Mouse (Mus musculus) intestine, postnatal 0 days (tissue): ENCODE measurements around the gene Lpar5. TPM values are rescaled to one million over a fixed set of nuclear protein-coding genes. Genes with fewer than 3 reads are reported as not detected.
A peak's percentile ranks its signal among the peaks of the same experiment; 100 is the strongest.

Experiments used
- ATAC-seq: fragments of 200-750 bp; cut with Nextera tagmentation; 2 replicates; pipeline ENCODE4 v1.8.0; 2017; ENCODE audit warnings: mild to moderate bottlenecking, moderate TSS enrichment, moderate library complexity
- H3K27ac ChIP-seq: fragments of 300-500 bp; sonication (generic); 2 replicates; pipeline ENCODE4 v1.5.1; 2014; ENCODE audit warnings: mild to moderate bottlenecking, low read depth, low read length, moderate library complexity
- H3K27me3 ChIP-seq: fragments of 300-500 bp; sonication (generic); replicated peaks from 2 replicates; pipeline ENCODE4 v1.6.1; 2014; ENCODE audit warnings: low read length, mixed read lengths; ENCODE audit not compliant: control insufficient read depth, insufficient read depth
- H3K36me3 ChIP-seq: fragments of 300-500 bp; sonication (generic); 2 replicates; pipeline ENCODE4 v1.6.1; 2014; ENCODE audit warnings: mild to moderate bottlenecking, moderate library complexity; ENCODE audit not compliant: control insufficient read depth, insufficient read depth
- H3K4me1 ChIP-seq: fragments of 300-500 bp; sonication (generic); replicated peaks from 2 replicates; pipeline ENCODE4 v1.6.1; 2014; ENCODE audit warnings: antibody characterized with exemption, low read length, mixed read lengths; ENCODE audit not compliant: control insufficient read depth, insufficient read depth
- H3K4me2 ChIP-seq: fragments of 300-500 bp; sonication (generic); replicated peaks from 2 replicates; pipeline ENCODE4 v1.6.1; 2014; ENCODE audit warnings: low read depth, mild to moderate bottlenecking, moderate library complexity
- H3K4me3 ChIP-seq: fragments of 300-500 bp; sonication (generic); 2 replicates; pipeline ENCODE4 v1.5.1; 2014; ENCODE audit warnings: low read depth, low read length
- H3K9ac ChIP-seq: fragments of 300-500 bp; sonication (generic); 2 replicates; pipeline ENCODE4 v1.6.1; 2014; ENCODE audit warnings: mild to moderate bottlenecking, low read depth, low read length
- H3K9me3 ChIP-seq: fragments of 300-500 bp; sonication (generic); 2 replicates; pipeline ENCODE4 v1.6.1; 2016; ENCODE audit warnings: mixed run types; ENCODE audit not compliant: control insufficient read depth
- CTCF ChIP-seq: sonication (generic); IDR thresholded peaks from 2 replicates; pipeline ENCODE4 v1.5.1; 2016; ENCODE audit warnings: low read depth, mild to moderate bottlenecking, control low read depth, antibody characterized with exemption, moderate library complexity
- WGBS: fragments of 180-500 bp; shearing (Covaris S2); extraction: QIAGEN DNeasy Blood & Tissue Kit; methylation state at CpG from one replicate; pipeline ENCODE4 v1.1.7; 2014; 5-methylcytosine and 5-hydroxymethylcytosine counted together
- polyA plus RNA-seq: library from polyadenylated mRNA; unstranded; fragments of >200 nt; fragmentation: Nextera tagmentation; extraction: Ambion mirVana; gene quantifications from 2 replicates; pipeline ENCODE4 v1.2.1, GENCODE M21; 2015

Lpar5 gene
- polyA plus RNA-seq, 1 experiment from 2014 or later = 9.9 TPM

- Histone ChIP-seq H3K4me1 (peaks cover 12% of the 10 kb centered on the region; the same call in 1 of the 2 replicates), H3K9ac (peak within 1 kb of the TSS; percentile 91), H3K36me3 (peaks cover 13% of the 10 kb centered on the region), H3K27me3 (no peaks in the 10 kb centered on the region), H3K4me2 (peak within 1 kb of the TSS; percentile 70), H3K9me3 (no peaks in the 10 kb centered on the region), H3K4me3 (peak within 1 kb of the TSS; percentile 79), H3K27ac (peak within 1 kb of the TSS; percentile 91)
- peak; percentile 68 for ATAC-seq
- TF ChIP-seq CTCF = no peak
- WGBS = 3% methylated on average over 30 of the region's 45 CpGs
Observed at GRCm38 (mm10) chr6:125095391-125096278, 27.9 kb downstream of the Lpar5 start, which contains the start of gene Chd4. Gene Chd4, plus strand, starts transcription at chr6:125095981.

- Histone ChIP-seq H3K27ac (peak overlapping the region; percentile 91), H3K9ac (peak overlapping the region; percentile 91), H3K4me3 (peak overlapping the region; percentile 79), H3K27me3 (no peaks in the 10 kb centered on the region), H3K4me1 (peaks cover 12% of the 10 kb centered on the region; the same call in 1 of the 2 replicates), H3K4me2 (peak overlapping the region; percentile 70), H3K9me3 (no peaks in the 10 kb centered on the region), H3K36me3 (peaks cover 18% of the 10 kb centered on the region)
- TF ChIP-seq CTCF = no peak
- no peak; the same call in 1 of the 2 replicates for ATAC-seq
- 3% methylated on average over 12 of the region's 32 CpGs for WGBS
Observed at GRCm38 (mm10) chr6:125096279-125096596, 28.5 kb downstream of the Lpar5 start.

GRCm38 (mm10) chr6:125096597-125097345, 29.1 kb downstream of the Lpar5 start:
- Histone ChIP-seq H3K27me3 (no peaks in the 10 kb centered on the region), H3K4me1 (peaks cover 12% of the 10 kb centered on the region; the same call in 1 of the 2 replicates), H3K9me3 (no peaks in the 10 kb centered on the region), H3K4me2 (peak overlapping the region; percentile 70), H3K27ac (peak overlapping the region; percentile 91), H3K4me3 (peak overlapping the region; percentile 79), H3K9ac (peak overlapping the region; percentile 91), H3K36me3 (peaks cover 23% of the 10 kb centered on the region)
- 0% methylated on average over 42 of the region's 44 CpGs for WGBS
- ATAC-seq = peak; percentile 41
- no peak for TF ChIP-seq CTCF

GRCm38 (mm10) chr6:125097346-125097689, 29.6 kb downstream of the Lpar5 start:
- peak overlapping the region; percentile 79 for H3K4me3 ChIP-seq
- TF ChIP-seq CTCF = 0 out of 2 replicates have a peak, but pooled peaks have one; percentile 15
- peaks cover 12% of the 10 kb centered on the region; the same call in 1 of the 2 replicates for H3K4me1 ChIP-seq
- peak overlapping the region; percentile 91 for H3K27ac ChIP-seq
- WGBS = under 1% methylated on average over 12 of the region's 12 CpGs
- H3K27me3 ChIP-seq = no peaks in the 10 kb centered on the region
- peak overlapping the region; percentile 91 for H3K9ac ChIP-seq
- H3K36me3 ChIP-seq = peaks cover 29% of the 10 kb centered on the region
- ATAC-seq = no peak
- H3K9me3 ChIP-seq = no peaks in the 10 kb centered on the region
- H3K4me2 ChIP-seq = peak overlapping the region; percentile 70

- no peaks in the 10 kb centered on the region for H3K9me3 ChIP-seq
- peaks cover 35% of the 10 kb centered on the region for H3K36me3 ChIP-seq
- H3K4me3 ChIP-seq = peak overlapping the region; percentile 79
- H3K9ac ChIP-seq = peak overlapping the region; percentile 91; the same call in 1 of the 2 replicates
- H3K4me1 ChIP-seq = peaks cover 12% of the 10 kb centered on the region; the same call in 1 of the 2 replicates
- H3K4me2 ChIP-seq = peak overlapping the region; percentile 70
- H3K27me3 ChIP-seq = no peaks in the 10 kb centered on the region
- TF ChIP-seq CTCF = no peak
- 39% methylated on average over 8 of the region's 8 CpGs for WGBS
- ATAC-seq = no peak
- H3K27ac ChIP-seq = no peak overlapping the region
Observed at GRCm38 (mm10) chr6:125097951-125098350, 30.2 kb downstream of the Lpar5 start.

- peaks cover 39% of the 10 kb centered on the region for H3K36me3 ChIP-seq
- TF ChIP-seq CTCF = no peak
- H3K27me3 ChIP-seq = no peaks in the 10 kb centered on the region
- ATAC-seq = no peak
- 49% methylated on average over 3 of the region's 3 CpGs for WGBS
- peak overlapping the region; percentile 26; the same call in 1 of the 2 replicates for H3K9ac ChIP-seq
- no peak overlapping the region for H3K4me3 ChIP-seq
- peaks cover 12% of the 10 kb centered on the region; the same call in 1 of the 2 replicates for H3K4me1 ChIP-seq
- no peak overlapping the region for H3K27ac ChIP-seq
- H3K4me2 ChIP-seq = peak overlapping the region; percentile 70
- H3K9me3 ChIP-seq = no peaks in the 10 kb centered on the region
Observed at GRCm38 (mm10) chr6:125098513-125098912, 30.8 kb downstream of the Lpar5 start.
